Mouse (Mus musculus) mesoderm, embryonic 11.5 days (tissue): ENCODE measurements around the gene Ctnnd2.

Experiments
- DNase-seq: peaks from one replicate; pipeline ENCODE4 v3.0.0-alpha.2; 2012; ENCODE audit warnings: low read depth, low spot score

Ctnnd2 gene

DNA sequence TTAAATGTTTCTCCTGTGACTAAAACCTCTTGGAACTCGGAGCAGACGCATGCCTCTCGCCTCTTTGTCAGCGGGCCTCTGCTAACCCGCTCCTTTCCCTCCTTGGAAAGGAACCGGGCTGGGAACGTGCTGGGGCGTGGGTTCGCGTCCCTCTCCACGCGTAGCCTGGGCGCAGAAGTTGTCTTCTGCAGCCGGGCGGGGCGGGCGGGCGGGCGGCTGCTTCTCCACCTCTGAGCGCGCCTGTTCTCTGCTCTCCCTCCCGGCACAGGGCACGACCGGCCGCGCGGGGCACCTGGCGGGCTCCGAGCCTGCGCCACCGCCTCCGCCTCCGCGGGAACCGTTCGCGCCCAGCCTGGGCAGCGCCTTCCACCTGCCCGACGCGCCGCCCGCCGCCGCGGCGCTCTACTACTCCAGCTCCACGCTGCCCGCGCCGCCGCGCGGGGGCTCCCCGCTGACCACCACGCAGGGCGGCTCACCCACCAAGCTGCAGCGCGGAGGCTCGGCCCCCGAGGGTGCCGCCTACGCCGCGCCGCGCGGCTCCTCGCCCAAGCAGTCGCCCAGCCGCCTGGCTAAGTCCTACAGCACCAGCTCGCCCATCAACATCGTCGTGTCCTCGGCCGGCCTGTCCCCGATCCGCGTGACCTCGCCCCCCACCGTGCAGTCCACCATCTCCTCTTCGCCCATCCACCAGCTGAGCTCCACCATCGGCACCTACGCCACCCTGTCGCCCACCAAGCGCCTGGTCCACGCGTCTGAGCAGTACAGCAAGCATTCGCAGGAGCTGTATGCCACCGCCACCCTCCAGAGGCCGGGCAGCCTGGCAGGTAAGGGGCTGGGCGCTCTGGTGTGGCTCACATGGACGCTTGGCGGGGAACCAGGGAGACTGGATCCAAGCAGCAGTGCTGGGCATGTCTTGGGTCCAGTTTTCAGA lies 474.4 kb downstream of the Ctnnd2 start:
- peak; percentile 18 for DNase-seq

GRCm38 (mm10) chr15:30647679-30648311 lies 475.4 kb downstream of the Ctnnd2 start:
- DNase-seq = no peak

GRCm38 (mm10) chr15:30649964-30650363 lies 477.6 kb downstream of the Ctnnd2 start:
- DNase-seq = no peak

DNA sequence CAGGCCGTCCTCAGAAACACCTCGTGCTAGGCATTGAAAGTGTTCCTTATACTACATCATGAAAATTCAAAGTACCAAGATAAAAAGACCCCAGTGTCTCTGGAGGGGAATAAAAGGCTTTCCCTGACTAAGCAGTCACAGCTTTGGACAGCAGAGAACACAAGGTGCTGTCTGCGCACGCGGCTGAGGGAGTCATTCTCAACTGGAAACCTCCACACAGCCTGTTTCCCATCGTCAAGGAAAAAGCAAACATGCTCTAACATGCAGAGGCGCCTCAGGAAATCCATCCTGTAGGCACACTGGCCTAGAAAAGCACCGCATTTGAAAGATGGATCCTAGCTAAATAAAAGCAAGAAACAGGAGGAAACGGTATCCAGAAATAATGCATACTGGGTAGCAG lies 483.0 kb downstream of the Ctnnd2 start:
- no peak for DNase-seq

DNA sequence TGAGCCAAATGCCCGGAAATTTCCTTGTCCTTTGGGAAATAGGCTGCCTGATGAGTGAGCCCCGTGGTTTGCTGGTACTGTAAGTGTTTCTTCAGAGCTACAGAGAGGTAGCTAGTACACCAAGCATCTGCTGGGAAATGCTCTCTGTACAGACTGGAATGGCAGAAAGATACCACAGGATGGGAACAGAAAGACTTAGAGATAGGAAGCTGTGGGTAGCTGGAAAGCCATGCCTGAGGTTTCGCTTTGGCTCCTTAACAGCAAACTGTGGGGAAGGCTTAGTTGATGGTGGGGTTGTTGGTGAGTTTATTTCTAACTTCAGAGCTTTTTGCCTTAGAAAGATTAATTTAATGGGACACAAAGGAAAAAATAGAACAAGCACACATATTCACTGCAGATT lies 485.2 kb downstream of the Ctnnd2 start:
- no peak for DNase-seq

GRCm38 (mm10) chr15:30660539-30661149 lies 488.3 kb downstream of the Ctnnd2 start:
- DNase-seq = no peak

DNA sequence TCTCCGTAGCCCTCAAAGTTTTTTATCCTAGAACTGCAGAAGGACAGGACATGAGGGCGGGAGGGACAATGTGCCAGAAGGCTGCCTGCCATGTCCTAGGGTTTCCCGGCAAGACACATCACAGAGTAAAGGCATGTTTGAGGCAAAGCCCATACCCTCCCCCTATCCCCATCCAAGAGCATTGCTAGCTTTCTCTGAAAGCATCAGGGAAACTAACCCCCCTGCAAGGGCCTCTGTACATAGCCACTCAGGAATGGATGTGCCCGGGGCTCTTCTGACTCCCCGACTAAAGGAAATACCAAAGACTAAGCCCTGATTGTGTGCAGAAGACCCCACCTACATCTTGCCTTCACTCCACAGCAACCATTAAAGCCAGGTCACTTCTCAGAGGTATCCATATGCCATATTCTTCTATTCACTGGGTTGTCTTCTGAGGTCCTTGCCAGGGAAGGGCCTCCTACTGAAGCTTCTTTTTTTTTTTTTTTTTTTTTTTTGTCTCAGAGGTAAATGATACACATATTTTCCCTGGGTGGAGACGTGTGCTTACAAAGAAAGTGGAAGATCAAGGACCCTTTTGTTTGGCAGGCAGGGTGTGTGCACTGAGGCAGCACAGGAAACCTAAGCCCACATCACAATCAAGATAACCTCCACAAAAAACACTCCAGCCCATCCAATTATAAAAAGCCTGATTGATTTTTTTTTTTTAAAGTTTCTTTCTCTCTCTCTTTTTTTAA lies 489.5 kb downstream of the Ctnnd2 start:
- DNase-seq = no peak

DNA sequence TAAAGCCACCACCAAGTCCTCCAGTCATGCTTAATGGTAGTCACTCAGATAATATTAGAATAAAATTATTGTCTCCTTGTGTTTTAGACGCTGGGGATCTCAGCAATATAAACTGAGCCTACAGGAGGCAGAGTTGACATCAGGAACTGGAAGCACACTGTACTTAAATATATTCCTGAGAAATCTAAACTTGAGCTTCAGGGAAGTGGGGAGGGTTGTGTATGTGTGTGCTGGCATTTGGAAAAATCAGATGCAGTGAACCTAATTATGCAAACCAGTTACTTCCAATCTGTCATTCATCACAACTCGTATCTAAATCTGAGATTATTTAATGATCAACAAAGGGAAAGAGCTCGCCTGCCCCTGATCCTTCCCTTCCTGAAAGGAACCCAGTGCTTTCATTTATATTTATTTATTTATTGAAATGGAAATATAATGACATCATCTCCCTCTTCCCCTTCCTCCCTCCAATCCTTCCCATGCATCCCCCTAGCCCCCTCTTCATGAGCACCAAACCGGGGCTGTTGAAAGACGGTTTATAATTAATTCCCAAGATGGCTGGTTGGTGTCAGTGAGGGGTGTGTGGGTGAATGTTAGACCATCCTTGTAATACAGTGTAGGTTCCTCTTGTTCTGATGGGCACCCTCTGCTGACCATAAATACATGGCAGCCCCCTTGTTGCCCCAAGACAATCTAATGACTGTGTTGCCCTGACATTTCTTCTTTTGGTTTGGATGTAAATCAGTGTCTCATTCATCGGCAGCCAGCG lies 495.6 kb downstream of the Ctnnd2 start:
- DNase-seq = no peak

DNA sequence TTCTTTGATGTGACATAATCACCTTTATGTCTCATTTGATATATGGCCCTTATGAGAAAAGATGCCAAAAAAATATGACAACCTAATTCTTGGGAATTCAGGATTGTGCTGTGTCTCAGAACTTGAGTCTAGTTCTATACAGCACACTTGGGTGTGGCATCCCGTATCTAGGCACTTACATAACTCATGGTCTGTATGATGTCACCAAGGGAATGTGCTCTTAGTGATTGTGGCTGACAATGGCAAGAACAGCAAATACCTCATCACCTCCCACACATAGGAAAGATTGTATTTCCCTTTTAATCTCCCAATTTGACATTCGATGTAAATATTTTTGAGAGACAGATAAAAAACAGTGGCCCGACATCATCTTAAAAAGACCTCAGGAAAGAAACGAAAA lies 509.5 kb downstream of the Ctnnd2 start:
- no peak for DNase-seq

GRCm38 (mm10) chr15:30682360-30683119 lies 510.1 kb downstream of the Ctnnd2 start:
- no peak for DNase-seq

- no peak for DNase-seq
Observed at GRCm38 (mm10) chr15:30686206-30687101, 514.1 kb downstream of the Ctnnd2 start.

DNA sequence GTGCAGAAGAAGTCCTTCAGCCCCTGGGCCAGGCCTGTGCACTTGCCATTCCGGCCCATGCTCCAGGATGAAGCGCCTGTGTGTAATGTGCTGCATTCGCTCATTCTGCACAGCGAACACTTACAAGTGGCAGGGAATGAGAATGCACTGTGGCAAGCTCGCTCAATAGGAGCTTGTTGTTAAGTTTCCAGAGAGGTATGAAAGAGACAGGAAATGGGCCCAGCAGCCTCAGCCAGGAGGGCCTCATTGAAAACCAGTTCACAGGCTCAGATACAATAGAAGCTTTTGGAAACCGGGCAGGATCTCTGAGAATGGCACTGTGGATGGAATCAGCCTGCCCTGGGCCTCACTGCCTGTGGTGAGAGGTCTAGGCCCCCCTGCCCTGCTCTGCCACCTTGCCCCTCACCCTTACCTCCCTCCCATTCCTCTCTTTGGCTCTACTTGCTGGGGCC lies 521.4 kb downstream of the Ctnnd2 start:
- peak; percentile 10 for DNase-seq

- no peak for DNase-seq
Observed at GRCm38 (mm10) chr15:30694286-30694685, 521.9 kb downstream of the Ctnnd2 start.

- no peak for DNase-seq
Observed at GRCm38 (mm10) chr15:30695859-30696258, 523.5 kb downstream of the Ctnnd2 start.

- DNase-seq = no peak
Observed at GRCm38 (mm10) chr15:30697356-30697755, 525.0 kb downstream of the Ctnnd2 start.

GRCm38 (mm10) chr15:30700762-30701161 lies 528.4 kb downstream of the Ctnnd2 start:
- no peak for DNase-seq

DNA sequence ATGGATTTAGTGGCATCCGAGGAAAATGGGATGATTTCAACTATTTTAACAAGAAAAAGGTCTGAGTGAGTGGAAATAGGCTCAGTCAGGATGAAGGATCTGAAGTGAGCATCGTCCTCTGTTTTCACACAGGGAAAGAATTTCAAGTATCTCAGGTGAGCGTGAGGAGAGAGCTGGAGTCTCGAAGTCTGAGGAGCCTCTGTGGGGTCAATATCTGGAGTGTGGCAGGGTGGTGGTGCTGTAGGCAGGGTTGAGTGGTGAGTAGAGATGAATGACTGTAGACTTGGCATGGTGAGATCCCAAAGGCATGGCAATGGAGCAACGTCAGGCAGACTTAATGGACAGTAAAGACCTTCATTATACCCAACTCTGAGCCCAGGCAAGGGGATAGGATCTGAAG lies 529.2 kb downstream of the Ctnnd2 start:
- no peak for DNase-seq

GRCm38 (mm10) chr15:30709026-30709753 lies 536.8 kb downstream of the Ctnnd2 start:
- DNase-seq = peak; percentile 28

GRCm38 (mm10) chr15:30709754-30710105 lies 537.3 kb downstream of the Ctnnd2 start:
- no peak for DNase-seq
